Mouse (Mus musculus) liver, embryonic 14.5 days (tissue): Measurements from ENCODE around the gene Dolk.

ENCODE experiments used
- CTCF ChIP-seq: IDR thresholded peaks from 2 replicates; pipeline ENCODE4 v1.5.1; 2016; ENCODE audit warnings: antibody characterized with exemption, low read depth, control low read depth
- EP300 ChIP-seq: IDR thresholded peaks from 2 replicates; pipeline ENCODE4 v1.6.1; 2016; ENCODE audit warnings: antibody characterized with exemption, low read depth

GRCm38 (mm10) chr2:30259131-30260064 lies 26.7 kb downstream of the Dolk start:
- no peak for TF ChIP-seq CTCF
- TF ChIP-seq EP300: no peak
